Mouse (Mus musculus) embryo, embryonic 11.5 days (tissue): ENCODE measurements at regions not wholly inside any gene's neighbourhood (a gene's known extent, or its start where the extent isn't known, plus 50 kb on each side); places are given as distances from the start of the nearest gene placed in this dataset.

ENCODE experiments used
- DNase-seq: peaks from one replicate; pipeline ENCODE4 v3.0.0-alpha.2; 2012; ENCODE audit warnings: low read depth, low spot score

GRCm38 (mm10) chr15:72101730-72102129, 1732.6 kb upstream of the Gm6569 start:
- no peak for DNase-seq

- no peak for DNase-seq
These were observed 1728.4 kb upstream of the Gm6569 start for GRCm38 (mm10) chr15:72105830-72106413.

- no peak for DNase-seq
These were observed 1723.8 kb upstream of the Gm6569 start for GRCm38 (mm10) chr15:72110520-72110919.

DNA sequence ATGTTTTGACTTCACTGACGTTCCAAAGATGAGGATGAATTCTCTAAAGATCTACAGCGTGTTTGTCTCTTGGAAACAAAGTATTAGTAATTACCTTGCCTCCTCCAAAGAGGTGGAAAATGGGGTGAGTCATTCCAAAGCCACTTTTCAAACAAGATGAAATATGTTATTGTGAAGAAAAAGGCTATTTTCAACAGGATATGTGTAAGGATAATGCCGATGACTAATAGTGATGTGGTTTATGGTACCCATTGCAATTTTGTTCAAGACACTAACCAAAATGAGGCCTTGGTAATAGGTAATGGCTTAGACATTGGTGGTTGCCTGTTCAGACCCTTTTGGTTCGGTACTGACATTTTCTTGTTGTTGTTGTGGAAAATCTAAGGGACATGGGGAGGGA, 1717.6 kb upstream of the Gm6569 start:
- DNase-seq, result no peak

- DNase-seq, result no peak
These were observed 1700.1 kb upstream of the Gm6569 start for GRCm38 (mm10) chr15:72134226-72134625.

GRCm38 (mm10) chr15:72135992-72136617, 1698.3 kb upstream of the Gm6569 start:
- no peak for DNase-seq

DNA sequence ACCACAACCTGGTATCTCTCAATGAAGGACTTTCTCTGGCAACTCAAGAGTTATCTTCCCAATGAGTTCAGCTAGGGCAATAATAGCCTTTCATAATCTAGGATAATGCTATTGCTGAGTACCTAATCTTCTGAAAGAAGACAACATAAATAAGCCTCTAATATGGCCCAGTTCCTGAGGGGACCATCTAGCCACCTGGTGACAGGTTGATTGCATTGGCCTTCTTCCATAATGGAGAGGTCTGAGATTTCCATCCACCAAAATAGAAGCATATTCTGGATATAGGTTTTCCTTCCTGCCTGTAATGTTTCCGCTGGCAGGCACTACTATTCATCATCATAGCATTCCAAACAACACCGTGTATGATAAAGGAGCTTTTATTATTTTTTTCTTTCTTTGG, 1694.2 kb upstream of the Gm6569 start:
- DNase-seq, result no peak

- no peak for DNase-seq
These were observed 1683.8 kb upstream of the Gm6569 start for GRCm38 (mm10) chr15:72150581-72150980.

GRCm38 (mm10) chr15:72158505-72158904, 1675.9 kb upstream of the Gm6569 start:
- DNase-seq, result no peak

DNA sequence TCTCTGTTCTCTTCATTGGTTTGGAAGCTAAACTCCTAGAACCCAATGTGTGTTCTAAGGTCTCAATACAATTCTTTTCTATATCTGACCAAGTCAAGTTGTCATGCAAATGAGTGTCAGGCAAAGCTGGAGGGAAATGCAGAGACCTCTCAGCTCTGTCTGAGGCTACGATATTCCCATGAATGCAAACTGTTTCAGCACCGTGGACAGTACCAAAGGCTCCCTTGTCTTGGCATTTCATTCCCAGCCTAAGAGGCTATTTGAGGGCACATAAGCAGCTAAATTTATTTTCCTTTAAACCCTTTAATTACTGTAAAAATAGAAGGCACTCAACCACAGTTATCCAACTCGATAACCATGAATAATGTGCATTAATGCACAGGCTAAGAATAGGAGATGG, 1633.5 kb upstream of the Gm6569 start:
- peak; percentile 40 for DNase-seq

GRCm38 (mm10) chr15:72201791-72202190, 1632.6 kb upstream of the Gm6569 start:
- DNase-seq, result no peak

DNA sequence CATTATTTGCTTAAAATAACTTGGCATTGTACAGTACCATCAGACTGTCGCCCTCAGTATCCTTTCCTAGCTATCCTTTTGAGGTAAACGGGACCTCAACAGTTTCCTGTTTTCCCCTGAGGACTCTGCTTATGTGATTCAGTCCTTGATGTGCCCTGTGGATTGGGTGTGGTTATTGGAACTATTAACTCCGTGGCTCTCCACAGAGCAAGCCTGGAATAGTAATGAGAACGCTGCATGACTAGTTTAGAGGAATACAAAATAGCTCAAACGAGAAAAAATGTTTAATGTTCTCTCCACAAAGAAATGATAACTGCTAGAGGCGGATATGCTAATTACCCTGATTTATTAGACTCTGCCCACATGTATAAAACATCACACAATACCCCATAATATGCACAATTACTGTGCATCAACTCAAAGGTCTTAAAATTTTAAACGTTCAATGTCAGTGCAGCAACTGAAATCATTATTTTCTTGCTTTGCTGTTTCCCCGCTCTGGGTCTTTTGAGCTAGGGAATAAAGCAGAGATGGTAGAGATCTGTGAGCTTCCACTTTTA, 1629.0 kb upstream of the Gm6569 start:
- no peak for DNase-seq

- peak; percentile 57 for DNase-seq
These were observed 1628.4 kb upstream of the Gm6569 start for GRCm38 (mm10) chr15:72205950-72206349.

DNA sequence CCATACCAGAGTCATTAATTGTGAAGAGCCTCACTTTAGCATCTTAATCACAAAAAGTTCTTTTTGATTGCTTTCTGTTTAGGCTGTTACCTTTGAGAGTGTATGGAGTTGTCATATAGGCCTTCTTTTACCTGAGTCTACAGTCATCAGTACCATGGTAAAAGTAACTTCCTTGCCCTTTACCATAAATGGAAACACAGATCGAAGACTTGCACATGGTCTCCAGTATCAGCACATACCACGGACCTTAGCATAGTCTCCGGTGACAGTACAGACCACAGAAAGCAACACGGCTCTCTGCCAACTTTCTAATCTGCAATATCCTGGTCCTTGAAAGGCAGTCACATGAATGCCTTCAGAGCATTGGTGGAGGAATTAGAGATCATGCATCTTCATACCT, 1626.8 kb upstream of the Gm6569 start:
- no peak for DNase-seq

DNA sequence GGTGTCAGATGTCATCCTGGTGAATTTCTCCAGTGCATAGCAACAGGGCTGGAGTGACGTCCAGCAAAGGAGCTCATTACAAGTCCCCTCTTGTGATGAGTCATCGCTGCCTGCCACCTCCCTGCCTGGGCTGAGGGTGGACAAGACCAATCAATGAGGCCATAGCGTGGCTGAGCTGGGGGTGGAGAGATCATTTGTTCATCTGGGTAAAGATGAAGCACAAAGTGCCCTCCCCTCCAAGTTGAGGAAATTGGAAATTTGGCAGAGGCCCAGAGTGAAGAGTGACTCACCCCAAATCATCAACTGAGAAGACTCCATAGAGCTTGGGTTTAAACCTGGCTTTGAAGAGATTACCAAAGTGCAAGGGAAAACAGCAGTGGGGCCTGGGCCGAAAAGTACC, 1626.3 kb upstream of the Gm6569 start:
- no peak for DNase-seq

GRCm38 (mm10) chr15:72208973-72209372, 1625.4 kb upstream of the Gm6569 start:
- no peak for DNase-seq

GRCm38 (mm10) chr15:72217731-72218130, 1616.6 kb upstream of the Gm6569 start:
- DNase-seq, result no peak

DNA sequence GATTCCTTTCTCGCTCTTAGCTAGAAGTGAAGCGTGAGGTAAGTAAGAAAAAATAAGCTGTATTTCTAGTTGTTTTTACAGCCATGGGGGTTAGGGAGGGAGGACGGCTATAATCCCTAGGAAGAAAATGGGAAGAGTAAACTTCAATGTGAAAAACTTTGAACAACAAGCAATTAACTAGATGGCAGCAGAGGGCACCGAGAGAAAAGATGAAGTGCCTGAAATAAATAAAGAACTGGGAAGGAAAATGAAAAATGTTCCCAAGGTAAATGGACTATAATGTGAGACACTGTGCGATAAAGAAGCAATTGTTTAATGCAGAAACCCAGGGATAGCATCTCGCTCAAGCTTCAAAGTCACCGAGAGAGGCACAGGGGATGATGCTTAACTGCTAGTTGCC, 1614.4 kb upstream of the Gm6569 start:
- DNase-seq, result no peak

DNA sequence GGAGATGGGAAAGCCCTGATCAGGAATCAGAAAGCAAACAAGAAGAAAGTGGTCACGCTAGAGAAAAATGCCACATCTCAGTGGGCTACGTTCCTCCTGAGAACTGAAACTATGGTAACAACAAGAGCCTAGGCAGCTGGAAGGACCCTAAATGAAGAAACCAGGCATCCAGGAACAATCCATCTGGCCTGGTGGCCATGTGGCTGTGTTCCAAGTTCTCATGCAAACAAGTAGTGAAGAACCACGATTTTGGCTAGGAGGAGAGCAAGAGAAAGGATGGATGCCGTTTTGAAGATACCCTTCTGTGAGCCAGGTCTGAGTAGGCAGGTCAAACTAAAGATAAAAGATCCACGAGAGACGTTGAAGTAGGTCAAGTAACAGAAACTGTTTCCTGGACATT, 1613.6 kb upstream of the Gm6569 start:
- DNase-seq, result no peak

- DNase-seq, result no peak
These were observed 1602.0 kb upstream of the Gm6569 start for GRCm38 (mm10) chr15:72232355-72232754.

DNA sequence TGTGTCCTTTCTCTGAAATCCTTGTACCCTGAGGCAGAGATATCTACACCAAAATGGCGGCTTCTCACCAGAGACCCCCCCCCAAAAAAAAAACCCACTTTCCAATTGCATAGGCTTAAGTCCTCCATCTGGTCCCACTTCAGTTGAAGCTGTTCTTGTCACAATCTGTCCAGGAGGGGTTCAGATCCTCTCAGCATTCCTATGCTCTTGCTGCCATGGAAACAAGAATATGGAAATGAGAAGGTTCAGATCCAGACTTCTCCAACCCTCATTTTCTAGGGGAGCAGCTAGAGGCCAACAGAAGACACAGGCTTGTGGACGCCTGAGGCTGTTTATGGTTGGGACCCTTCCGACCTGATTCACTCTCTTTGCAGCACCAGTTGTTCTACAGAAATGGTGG, 1569.7 kb upstream of the Gm6569 start:
- no peak for DNase-seq

DNA sequence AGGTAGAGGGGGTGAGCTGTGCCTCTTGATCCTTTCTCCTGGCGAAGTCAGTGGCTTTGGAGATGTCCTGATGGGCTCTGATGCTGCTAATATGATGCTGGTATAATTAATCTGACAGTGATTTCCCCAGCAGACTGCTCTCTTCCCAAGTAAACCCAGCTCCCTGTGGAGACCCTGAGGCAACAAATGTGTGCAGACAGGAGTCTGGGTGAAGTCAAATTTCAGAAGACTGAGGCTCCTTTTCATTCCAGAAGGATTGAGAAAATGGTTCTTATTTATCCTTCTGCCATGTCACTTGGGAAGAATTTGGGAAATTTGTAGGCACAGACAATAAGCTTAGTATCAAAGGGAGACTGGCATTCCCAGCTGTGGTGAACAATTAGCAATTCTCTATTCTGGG, 1550.5 kb upstream of the Gm6569 start:
- no peak for DNase-seq

- no peak for DNase-seq
These were observed 1537.7 kb upstream of the Gm6569 start for GRCm38 (mm10) chr15:72296648-72297047.
